Mouse (Mus musculus) bone marrow macrophage, adult 2 months (primary cell): Measurements from ENCODE around the gene Ndst2.

Experiments
- CTCF ChIP-seq: IDR thresholded peaks from 2 replicates; pipeline ENCODE4 v1.5.1; 2012; ENCODE audit warnings: low read depth, mild to moderate bottlenecking, low read length, moderate library complexity
- POLR2A ChIP-seq: IDR thresholded peaks from 2 replicates; pipeline ENCODE4 v1.6.1; 2012; ENCODE audit warnings: mild to moderate bottlenecking, low read depth, low read length, borderline replicate concordance

- TF ChIP-seq CTCF (no peak), POLR2A (no peak)
Observed at GRCm38 (mm10) chr14:20775661-20776060, 41.3 kb upstream of the Ndst2 start.
